Mouse (Mus musculus): Measurements from ENCODE around the gene Fry. TPM values are rescaled to one million over a fixed set of nuclear protein-coding genes. Genes with fewer than 3 reads are reported as not detected.
"Not testable (repeated sequence)": the region's sequence is repeated elsewhere in the genome, so short reads cannot be mapped to it uniquely, and the experiment has no call there.

Gene Fry
- polyA plus RNA-seq, 1 experiment from 2014 or later: 2.5 TPM

GRCm38 (mm10) chr5:150490285-150490684 lies 371.8 kb downstream of the Fry start:
- no peak overlapping the region for H3K4me2 ChIP-seq
- H3K27me3 ChIP-seq: no peaks in the 10 kb centered on the region
- no peaks in the 10 kb centered on the region for H3K36me3 ChIP-seq (replicated peaks)
- H3K9me3 ChIP-seq (replicated peaks): no peaks in the 10 kb centered on the region
- H3K4me3 ChIP-seq (replicated peaks): no peak overlapping the region
- no peaks in the 10 kb centered on the region for H3K4me1 ChIP-seq (replicated peaks)
- H3K27ac ChIP-seq (replicated peaks): no peak overlapping the region
- WGBS (ENCODE audit: insufficient replicate concordance): 61% methylated on average over 3 of the region's 3 CpGs
- H3K9ac ChIP-seq: no peak overlapping the region
- ATAC-seq (ENCODE audit: insufficient read depth): no peak

- 69% methylated on average over 8 of the region's 8 CpGs for WGBS (ENCODE audit: insufficient replicate concordance)
- Histone ChIP-seq H3K4me3 (replicated peaks) (no peak overlapping the region), H3K4me2 (no peak overlapping the region), H3K9ac (no peak overlapping the region), H3K9me3 (replicated peaks) (no peaks in the 10 kb centered on the region), H3K36me3 (replicated peaks) (no peaks in the 10 kb centered on the region), H3K4me1 (replicated peaks) (no peaks in the 10 kb centered on the region), H3K27me3 (no peaks in the 10 kb centered on the region), H3K27ac (replicated peaks) (no peak overlapping the region)
- ATAC-seq (ENCODE audit: insufficient read depth): no peak
Observed at GRCm38 (mm10) chr5:150490821-150491220, 372.4 kb downstream of the Fry start.

- not testable (repeated sequence) for ATAC-seq (ENCODE audit: insufficient read depth); H3K27ac ChIP-seq (replicated peaks); H3K4me2 ChIP-seq; H3K36me3 ChIP-seq (replicated peaks); H3K4me3 ChIP-seq (replicated peaks); H3K4me1 ChIP-seq (replicated peaks); H3K9ac ChIP-seq; H3K27me3 ChIP-seq; H3K9me3 ChIP-seq (replicated peaks)
- WGBS (ENCODE audit: insufficient replicate concordance): 64% methylated on average over 4 of the region's 4 CpGs
Observed at GRCm38 (mm10) chr5:150491573-150492173, 373.2 kb downstream of the Fry start.

- no peaks in the 10 kb centered on the region for H3K27me3 ChIP-seq
- no peak overlapping the region for H3K9ac ChIP-seq
- no peaks in the 10 kb centered on the region for H3K4me1 ChIP-seq (replicated peaks)
- no peak overlapping the region for H3K27ac ChIP-seq (replicated peaks)
- no peak for ATAC-seq (ENCODE audit: insufficient read depth)
- H3K4me2 ChIP-seq: no peak overlapping the region
- no peaks in the 10 kb centered on the region for H3K9me3 ChIP-seq (replicated peaks)
- H3K36me3 ChIP-seq (replicated peaks): no peaks in the 10 kb centered on the region
- no peak overlapping the region for H3K4me3 ChIP-seq (replicated peaks)
- 34% methylated on average over 6 of the region's 6 CpGs for WGBS (ENCODE audit: insufficient replicate concordance)
Observed at GRCm38 (mm10) chr5:150495792-150496191, 377.3 kb downstream of the Fry start.

- Histone ChIP-seq H3K4me3 (replicated peaks) (no peak overlapping the region), H3K27me3 (no peaks in the 10 kb centered on the region), H3K36me3 (replicated peaks) (no peaks in the 10 kb centered on the region), H3K4me1 (replicated peaks) (no peaks in the 10 kb centered on the region), H3K9ac (no peak overlapping the region), H3K4me2 (no peak overlapping the region), H3K9me3 (replicated peaks) (no peaks in the 10 kb centered on the region), H3K27ac (replicated peaks) (no peak overlapping the region)
- WGBS (ENCODE audit: insufficient replicate concordance): 58% methylated on average over 6 of the region's 6 CpGs
- ATAC-seq (ENCODE audit: insufficient read depth): no peak
Observed at GRCm38 (mm10) chr5:150510451-150511225, 392.2 kb downstream of the Fry start.

- Histone ChIP-seq H3K36me3 (replicated peaks) (no peaks in the 10 kb centered on the region), H3K27ac (replicated peaks) (no peak overlapping the region), H3K4me1 (replicated peaks) (no peaks in the 10 kb centered on the region), H3K4me2 (no peak overlapping the region), H3K9me3 (replicated peaks) (no peaks in the 10 kb centered on the region), H3K27me3 (no peaks in the 10 kb centered on the region; the same call in 1 of the 2 replicates), H3K9ac (no peak overlapping the region), H3K4me3 (replicated peaks) (no peak overlapping the region)
- 73% methylated on average over 4 of the region's 4 CpGs for WGBS (ENCODE audit: insufficient replicate concordance)
- ATAC-seq (ENCODE audit: insufficient read depth): no peak
Observed at GRCm38 (mm10) chr5:150513264-150513663, 394.8 kb downstream of the Fry start.

GRCm38 (mm10) chr5:150514027-150514426 lies 395.6 kb downstream of the Fry start:
- Histone ChIP-seq H3K4me3 (replicated peaks) (no peak overlapping the region), H3K36me3 (replicated peaks) (no peaks in the 10 kb centered on the region), H3K27me3 (no peaks in the 10 kb centered on the region; the same call in 1 of the 2 replicates), H3K9me3 (replicated peaks) (no peaks in the 10 kb centered on the region), H3K9ac (no peak overlapping the region), H3K4me2 (no peak overlapping the region), H3K4me1 (replicated peaks) (no peaks in the 10 kb centered on the region), H3K27ac (replicated peaks) (no peak overlapping the region)
- 64% methylated on average over 1 of the region's 1 CpGs for WGBS (ENCODE audit: insufficient replicate concordance)
- ATAC-seq (ENCODE audit: insufficient read depth): no peak

GRCm38 (mm10) chr5:150518064-150518463 lies 399.6 kb downstream of the Fry start, which contains the start of gene Zar1l:
Gene Zar1l, minus strand, starts transcription at chr5:150518164.
- ATAC-seq (ENCODE audit: insufficient read depth): no peak
- 44% methylated on average over 4 of the region's 4 CpGs for WGBS (ENCODE audit: insufficient replicate concordance)
- peaks cover 5% of the 10 kb centered on the region for H3K4me1 ChIP-seq (replicated peaks)
- no peak within 1 kb of the TSS for H3K27ac ChIP-seq (replicated peaks)
- no peak within 1 kb of the TSS for H3K4me3 ChIP-seq (replicated peaks)
- no peak within 1 kb of the TSS for H3K9ac ChIP-seq
- no peaks in the 10 kb centered on the region for H3K36me3 ChIP-seq (replicated peaks)
- no peaks in the 10 kb centered on the region for H3K9me3 ChIP-seq (replicated peaks)
- no peaks in the 10 kb centered on the region; the same call in 1 of the 2 replicates for H3K27me3 ChIP-seq
- H3K4me2 ChIP-seq: no peak within 1 kb of the TSS

GRCm38 (mm10) chr5:150519551-150519950 lies 401.1 kb downstream of the Fry start:
- WGBS (ENCODE audit: insufficient replicate concordance): 86% methylated on average over 1 of the region's 1 CpGs
- H3K27ac ChIP-seq (replicated peaks): no peak overlapping the region
- H3K4me3 ChIP-seq (replicated peaks): no peak overlapping the region
- H3K36me3 ChIP-seq (replicated peaks): no peaks in the 10 kb centered on the region
- H3K4me1 ChIP-seq (replicated peaks): peaks cover 15% of the 10 kb centered on the region
- H3K9ac ChIP-seq: no peak overlapping the region
- H3K27me3 ChIP-seq: no peaks in the 10 kb centered on the region; the same call in 1 of the 2 replicates
- H3K4me2 ChIP-seq: no peak overlapping the region
- no peaks in the 10 kb centered on the region for H3K9me3 ChIP-seq (replicated peaks)
- ATAC-seq (ENCODE audit: insufficient read depth): no peak

GRCm38 (mm10) chr5:150521937-150522866 lies 403.8 kb downstream of the Fry start, which contains the start of gene Brca2:
Gene Brca2, plus strand, starts transcription at chr5:150522630.
- ATAC-seq (ENCODE audit: insufficient read depth): peak; percentile 96
- no peaks in the 10 kb centered on the region; the same call in 1 of the 2 replicates for H3K27me3 ChIP-seq
- WGBS (ENCODE audit: insufficient replicate concordance): 3% methylated on average over 63 of the region's 63 CpGs
- H3K27ac ChIP-seq (replicated peaks): peak within 1 kb of the TSS; percentile 88
- H3K9ac ChIP-seq: peak within 1 kb of the TSS; percentile 90
- peaks cover 13% of the 10 kb centered on the region for H3K36me3 ChIP-seq (replicated peaks)
- no peaks in the 10 kb centered on the region for H3K9me3 ChIP-seq (replicated peaks)
- peak within 1 kb of the TSS; percentile 74 for H3K4me2 ChIP-seq
- H3K4me1 ChIP-seq (replicated peaks): peaks cover 24% of the 10 kb centered on the region
- peak within 1 kb of the TSS; percentile 87 for H3K4me3 ChIP-seq (replicated peaks)

GRCm38 (mm10) chr5:150522867-150523234 lies 404.4 kb downstream of the Fry start:
- H3K9me3 ChIP-seq (replicated peaks): no peaks in the 10 kb centered on the region
- peak overlapping the region; percentile 90 for H3K9ac ChIP-seq
- peak overlapping the region; percentile 88 for H3K27ac ChIP-seq (replicated peaks)
- peak overlapping the region; percentile 87 for H3K4me3 ChIP-seq (replicated peaks)
- H3K4me1 ChIP-seq (replicated peaks): peaks cover 24% of the 10 kb centered on the region
- peak overlapping the region; percentile 74 for H3K4me2 ChIP-seq
- H3K36me3 ChIP-seq (replicated peaks): peaks cover 13% of the 10 kb centered on the region
- ATAC-seq (ENCODE audit: insufficient read depth): peak; percentile 72
- WGBS (ENCODE audit: insufficient replicate concordance): 4% methylated on average over 11 of the region's 11 CpGs
- no peaks in the 10 kb centered on the region for H3K27me3 ChIP-seq
